8 mouse cellular contexts compared by ENCODE assay signal in genomic region chr7:25788220-25789128, GRCm38 (mm10). TPM values are rescaled to one million over a fixed set of nuclear protein-coding genes. Genes with fewer than 3 reads are reported as not detected.
DNase-seq lines count a peak whose midpoint lies in the region; ATAC-seq and TF ChIP-seq lines count a peak whose summit lies in the region.

Gene Axl (minus strand): TSS chr7:25788705.

- intact Hi-C loops in heart, postnatal 25 days (cut with DNase I): no loop called here

- TF ChIP-seq POLR2A in olfactory bulb, adult 2 months (IDR thresholded peaks at IDR 0.05; ENCODE audit: insufficient read depth, low read depth, low read length): no peak

- peak within 1 kb of the TSS; percentile 50; the same call in 1 of the 2 replicates for H3K27ac ChIP-seq in forebrain, postnatal 0 days (ENCODE audit: low read depth, low read length)
- H3K27ac ChIP-seq in olfactory bulb, adult 2 months (ENCODE audit: insufficient read depth, low read depth, low read length): no peak within 1 kb of the TSS

- H3K9me3 ChIP-seq in forebrain, postnatal 0 days (ENCODE audit: low read length): no peaks in the 10 kb centered on the region

- no peaks in the 10 kb centered on the region for H3K27me3 ChIP-seq in forebrain, postnatal 0 days (ENCODE audit: insufficient read depth, low read length)

- no peak for TF ChIP-seq CTCF in forebrain, postnatal 0 days (IDR thresholded peaks at IDR 0.05; ENCODE audit: low read depth)
- no peak for TF ChIP-seq CTCF in olfactory bulb, adult 2 months (IDR thresholded peaks at IDR 0.05; ENCODE audit: insufficient read depth, low read depth, low read length)

- H3K4me3 ChIP-seq in forebrain, postnatal 0 days (ENCODE audit: low read depth, low read length): peak within 1 kb of the TSS; percentile 32
- peak within 1 kb of the TSS; percentile 37 for H3K4me3 ChIP-seq in olfactory bulb, adult 2 months (ENCODE audit: insufficient read depth, low read depth, low read length)

- DNase-seq in R1 (ENCODE audit: low read depth, low spot score): peak; percentile 58
- peak; percentile 6 for DNase-seq in cerebellum, adult 9-10 months
- DNase-seq in forebrain, postnatal 0 days: peak; percentile 66
- peak; percentile 84 for DNase-seq in heart, postnatal 25 days (ENCODE audit: low spot score)
- DNase-seq in large intestine, adult 2 months (ENCODE audit: low read depth, low spot score): no peak
- peak; percentile 69 to 71 for DNase-seq in lung, adult 18-20 months
- no peak for DNase-seq in natural killer cell, adult 2 months (ENCODE audit: low spot score in 2 of 2)

- under 1% methylated on average over 28 of the region's 30 CpGs for WGBS in forebrain, postnatal 0 days
- WGBS in large intestine, adult 2 months: 10% methylated on average over 25 of the region's 30 CpGs
- WGBS in olfactory bulb, adult 2 months: 4% methylated on average over 30 of the region's 30 CpGs

- H3K36me3 ChIP-seq in forebrain, postnatal 0 days (ENCODE audit: insufficient read depth): no peaks in the 10 kb centered on the region

- peak within 1 kb of the TSS; percentile 35 for H3K9ac ChIP-seq in forebrain, postnatal 0 days

- H3K4me2 ChIP-seq in forebrain, postnatal 0 days (ENCODE audit: low read depth): peak within 1 kb of the TSS; percentile 56

- H3K4me1 ChIP-seq in forebrain, postnatal 0 days (ENCODE audit: insufficient read depth): 0 out of 2 replicates have a peak, but pooled peaks cover 4% of the 10 kb centered on the region
- H3K4me1 ChIP-seq in olfactory bulb, adult 2 months (ENCODE audit: control insufficient read depth, insufficient read depth, low read length): peaks cover 12% of the 10 kb centered on the region

- ATAC-seq in forebrain, postnatal 0 days: peak; percentile 85

RNA-seq across cellular contexts. Expression of gene Axl, which starts in this region (rescaled TPM):
- 15.8 and 17.7 TPM in 2 replicates for total RNA-seq in forebrain, postnatal 0 days (2014; rRNA removed)
- polyA plus RNA-seq in forebrain, postnatal 0 days (2015; fragmentation: Nextera tagmentation; extraction: Ambion mirVana): 14.6 and 16.1 TPM in 2 replicates
- 10 to 100 TPM; 78.6 to 99.4 TPM for total RNA-seq in heart, postnatal 25 days (2021)
- polyA plus RNA-seq in large intestine, adult 2 months (2012; rRNA removed): 15.3 and 24.2 TPM in 2 replicates
- not detected in 2 replicates for polyA plus RNA-seq in olfactory bulb, adult 2 months (2012; ENCODE audit: insufficient read depth, insufficient read length, low replicate concordance, missing spikeins)

Comparison
In these comparisons a context has a peak if more than half of its experiments do, and no peak if none do; other contexts are left out.
1. DNase-seq: peak in R1 (single experiment), cerebellum, adult 9-10 months (single experiment), forebrain, postnatal 0 days (single experiment), heart, postnatal 25 days (single experiment) and lung, adult 18-20 months (2 of 2); none in large intestine, adult 2 months (single experiment) and natural killer cell, adult 2 months (0 of 2).